Comparison of ENCODE assay signal across 8 mouse cellular contexts in the genomic region with DNA sequence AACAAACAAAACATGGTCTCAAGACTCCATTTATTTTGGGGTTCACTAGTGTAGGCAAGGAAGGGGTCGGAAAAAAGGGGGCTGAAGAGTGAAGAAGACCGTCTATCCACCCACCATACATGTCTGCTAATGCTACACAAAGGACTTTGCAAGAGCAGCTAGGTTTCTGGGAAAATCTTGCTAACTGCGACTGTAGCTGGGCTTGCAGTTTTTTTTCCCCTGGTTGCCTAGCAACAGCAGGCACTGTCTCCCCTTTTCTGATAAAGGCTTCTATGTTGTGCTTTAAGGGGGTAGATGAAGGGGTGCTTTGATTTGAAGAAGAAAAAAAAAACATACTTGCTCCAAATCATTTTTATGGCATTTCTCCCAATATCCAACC.
A peak's percentile ranks its signal among the peaks of the same experiment; 100 is the strongest.
DNase-seq lines count a peak whose midpoint lies in the region; ATAC-seq and TF ChIP-seq lines count a peak whose summit lies in the region.
"Had no signal": no experiment of that assay in that cellular context is flagged by ENCODE, and none has a peak within 500 bp of the region (broad histone marks: within the 10 kb centered on the region; RNA-seq: fewer than 3 reads in every experiment).

No protein-coding gene starts in this region.

- H3K4me2 ChIP-seq in forebrain, embryonic 16.5 days (ENCODE audit: low read length): no peak overlapping the region
- H3K4me2 ChIP-seq: limb, embryonic 13.5 days had no signal

- H3K9me3 ChIP-seq in forebrain, embryonic 16.5 days (ENCODE audit: control insufficient read depth, low read length): no peaks in the 10 kb centered on the region
- H3K9me3 ChIP-seq: limb, embryonic 13.5 days had no signal

- peak; percentile 90 for ATAC-seq in forebrain, embryonic 16.5 days

- peak overlapping the region; percentile 31; the same call in 1 of the 2 replicates for H3K9ac ChIP-seq in forebrain, embryonic 16.5 days (replicated peaks; ENCODE audit: low read depth, low read length)
- H3K9ac ChIP-seq: limb, embryonic 13.5 days had no signal

- no peak for TF ChIP-seq CTCF in olfactory bulb, adult 2 months (IDR thresholded peaks at IDR 0.05; ENCODE audit: insufficient read depth, low read depth, low read length)

- H3K4me3 ChIP-seq in forebrain, embryonic 16.5 days (replicated peaks; ENCODE audit: low read length): no peak overlapping the region
- H3K4me3 ChIP-seq in olfactory bulb, adult 2 months (ENCODE audit: insufficient read depth, low read depth, low read length): no peak overlapping the region
- H3K4me3 ChIP-seq: limb, embryonic 13.5 days had no signal

- H3K27me3 ChIP-seq in forebrain, embryonic 16.5 days (replicated peaks; ENCODE audit: control insufficient read depth, insufficient read depth, low read length): no peaks in the 10 kb centered on the region
- H3K27me3 ChIP-seq: limb, embryonic 13.5 days had no signal

- peak; percentile 31 for DNase-seq in embryo, embryonic 11.5 days (ENCODE audit: low read depth, low spot score)
- DNase-seq in layer of hippocampus, adult 9-11 months: peak; percentile 73
- DNase-seq in urinary bladder, postnatal 25 days (ENCODE audit: low spot score): no peak
- no peak for DNase-seq in lung, postnatal 14 days
- DNase-seq in gastrocnemius, adult 18-20 months (ENCODE audit: low spot score): no peak

- 25% methylated on average over 3 of the region's 3 CpGs for WGBS in forebrain, embryonic 16.5 days
- WGBS in olfactory bulb, adult 2 months: 19% methylated on average over 3 of the region's 3 CpGs

- TF ChIP-seq POLR2A in olfactory bulb, adult 2 months (IDR thresholded peaks at IDR 0.05; ENCODE audit: insufficient read depth, low read depth, low read length): no peak

- H3K4me1 ChIP-seq in forebrain, embryonic 16.5 days (replicated peaks; ENCODE audit: control insufficient read depth, insufficient read depth, low read length): peaks cover 21% of the 10 kb centered on the region
- H3K4me1 ChIP-seq in olfactory bulb, adult 2 months (ENCODE audit: control insufficient read depth, insufficient read depth, low read length): peaks cover 6% of the 10 kb centered on the region

- H3K27ac ChIP-seq in forebrain, embryonic 16.5 days (ENCODE audit: low read length): peak overlapping the region; percentile 75
- peak overlapping the region; percentile 59 for H3K27ac ChIP-seq in olfactory bulb, adult 2 months (ENCODE audit: insufficient read depth, low read depth, low read length)
- H3K27ac ChIP-seq: limb, embryonic 13.5 days had no signal

- H3K36me3 ChIP-seq in forebrain, embryonic 16.5 days (ENCODE audit: control insufficient read depth, insufficient read depth): no peaks in the 10 kb centered on the region
- H3K36me3 ChIP-seq: limb, embryonic 13.5 days had no signal

Comparison
In these comparisons a context has a peak if more than half of its experiments do, and no peak if none do; other contexts are left out.
1. DNase-seq: peak in embryo, embryonic 11.5 days (single experiment) and layer of hippocampus, adult 9-11 months (single experiment); none in urinary bladder, postnatal 25 days (single experiment), lung, postnatal 14 days (single experiment) and gastrocnemius, adult 18-20 months (single experiment).